Mouse (Mus musculus) liver, embryonic 15.5 days (tissue): Measurements from ENCODE around the gene Gatad2a. TPM values are rescaled to one million over a fixed set of nuclear protein-coding genes. Genes with fewer than 3 reads are reported as not detected.
A peak's percentile ranks its signal among the peaks of the same experiment; 100 is the strongest.
"Not testable (repeated sequence)": the region's sequence is repeated elsewhere in the genome, so short reads cannot be mapped to it uniquely, and the experiment has no call there.

ENCODE experiments used
- ATAC-seq: fragments of 200-750 bp; cut with Nextera tagmentation; 2 replicates; pipeline ENCODE4 v1.8.0; 2017; ENCODE audit warnings: moderate number of reproducible peaks, mild to moderate bottlenecking, moderate library complexity; ENCODE audit not compliant: insufficient read depth
- H3K27ac ChIP-seq: fragments of 300-500 bp; sonication (generic); replicated peaks from 2 replicates; pipeline ENCODE4 v1.5.1; 2015; ENCODE audit warnings: mild to moderate bottlenecking, inconsistent platforms
- H3K27me3 ChIP-seq: fragments of 300-500 bp; sonication (generic); 2 replicates; pipeline ENCODE4 v1.6.1; 2015; ENCODE audit warnings: mild to moderate bottlenecking, inconsistent platforms
- H3K36me3 ChIP-seq: fragments of 300-500 bp; sonication (generic); replicated peaks from 2 replicates; pipeline ENCODE4 v1.6.1; 2015; ENCODE audit warnings: moderate library complexity, mild to moderate bottlenecking, inconsistent platforms
- H3K4me1 ChIP-seq: fragments of 300-500 bp; sonication (generic); replicated peaks from 2 replicates; pipeline ENCODE4 v1.6.1; 2015; ENCODE audit warnings: inconsistent platforms
- H3K4me2 ChIP-seq: fragments of 300-500 bp; sonication (generic); 2 replicates; pipeline ENCODE4 v1.6.1; 2015; ENCODE audit warnings: moderate library complexity, mild to moderate bottlenecking, inconsistent platforms
- H3K4me3 ChIP-seq: fragments of 300-500 bp; sonication (generic); replicated peaks from 2 replicates; pipeline ENCODE4 v1.5.1; 2015; ENCODE audit warnings: mild to moderate bottlenecking, inconsistent platforms
- H3K9ac ChIP-seq: fragments of 300-500 bp; sonication (generic); 2 replicates; pipeline ENCODE4 v1.6.1; 2015; ENCODE audit warnings: moderate library complexity, mild to moderate bottlenecking, inconsistent platforms
- H3K9me3 ChIP-seq: fragments of 300-500 bp; sonication (generic); replicated peaks from 2 replicates; pipeline ENCODE4 v1.6.1; 2016; ENCODE audit warnings: inconsistent platforms
- WGBS: fragments of 180-500 bp; shearing (Covaris S2); methylation state at CpG from one replicate; pipeline ENCODE4 v1.1.7; 2015; ENCODE audit warnings: mixed read lengths; ENCODE audit not compliant: insufficient replicate concordance; 5-methylcytosine and 5-hydroxymethylcytosine counted together
- polyA plus RNA-seq: library from polyadenylated mRNA; unstranded; fragments of >200 nt; fragmentation: Nextera tagmentation; extraction: Ambion mirVana; gene quantifications from 2 replicates; pipeline ENCODE4 v1.2.1, GENCODE M21; 2015

The Gatad2a gene
- polyA plus RNA-seq, 1 experiment from 2014 or later: 28.0 TPM

DNA sequence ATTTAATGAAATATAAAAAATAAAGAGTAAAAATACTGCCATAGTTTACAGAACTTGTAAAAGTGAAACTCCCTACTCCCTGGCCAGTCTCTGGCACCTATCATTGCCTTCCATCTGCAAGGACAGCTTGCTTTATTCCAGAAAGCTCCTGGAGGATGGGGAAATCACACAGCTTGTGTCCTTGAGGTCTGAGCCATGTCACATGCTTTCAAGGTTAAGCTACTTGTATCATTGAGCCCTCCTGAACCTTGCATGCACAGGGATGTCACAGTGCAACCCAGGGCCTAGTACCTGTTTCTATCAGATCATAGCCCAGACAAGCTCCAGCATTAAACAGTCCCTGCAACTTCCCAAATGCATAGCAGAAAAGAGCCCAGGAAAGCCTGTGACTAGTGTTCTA is 36.9 kb downstream of the Gatad2a start:
- H3K27ac ChIP-seq: no peak overlapping the region
- no peak overlapping the region for H3K9ac ChIP-seq
- no peaks in the 10 kb centered on the region for H3K9me3 ChIP-seq
- H3K4me2 ChIP-seq: no peak overlapping the region
- H3K36me3 ChIP-seq: peaks cover 10% of the 10 kb centered on the region; the same call in 1 of the 2 replicates
- H3K4me1 ChIP-seq: peaks cover 51% of the 10 kb centered on the region
- no peak overlapping the region for H3K4me3 ChIP-seq
- H3K27me3 ChIP-seq: no peaks in the 10 kb centered on the region
- no peak for ATAC-seq

DNA sequence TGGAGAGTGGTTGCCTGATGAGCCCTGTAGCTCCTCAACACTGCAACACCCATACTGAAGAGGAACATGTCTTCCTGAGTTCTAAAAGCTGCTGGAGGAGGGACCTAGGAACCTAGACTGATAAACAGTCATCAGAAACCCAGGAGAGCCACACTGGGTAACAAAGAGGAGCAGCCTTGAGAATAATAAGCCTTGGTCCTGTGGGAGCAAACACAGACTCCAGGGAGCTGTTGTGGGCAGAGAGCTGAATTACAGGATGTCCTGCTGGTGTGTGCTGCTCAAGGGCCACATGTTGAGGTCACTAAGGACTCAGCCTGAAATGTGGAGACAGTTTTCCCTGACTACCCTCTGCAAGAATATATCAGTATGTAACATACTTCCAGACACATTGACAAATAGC is 38.3 kb downstream of the Gatad2a start:
- Histone ChIP-seq H3K4me2 (no peak overlapping the region), H3K27ac (0 out of 2 replicates have a peak overlapping the region, but pooled peaks have one; percentile 17), H3K9ac (no peak overlapping the region), H3K27me3 (no peaks in the 10 kb centered on the region), H3K4me3 (no peak overlapping the region), H3K4me1 (peaks cover 64% of the 10 kb centered on the region), H3K9me3 (no peaks in the 10 kb centered on the region), H3K36me3 (peaks cover 7% of the 10 kb centered on the region; the same call in 1 of the 2 replicates)
- ATAC-seq: no peak

DNA sequence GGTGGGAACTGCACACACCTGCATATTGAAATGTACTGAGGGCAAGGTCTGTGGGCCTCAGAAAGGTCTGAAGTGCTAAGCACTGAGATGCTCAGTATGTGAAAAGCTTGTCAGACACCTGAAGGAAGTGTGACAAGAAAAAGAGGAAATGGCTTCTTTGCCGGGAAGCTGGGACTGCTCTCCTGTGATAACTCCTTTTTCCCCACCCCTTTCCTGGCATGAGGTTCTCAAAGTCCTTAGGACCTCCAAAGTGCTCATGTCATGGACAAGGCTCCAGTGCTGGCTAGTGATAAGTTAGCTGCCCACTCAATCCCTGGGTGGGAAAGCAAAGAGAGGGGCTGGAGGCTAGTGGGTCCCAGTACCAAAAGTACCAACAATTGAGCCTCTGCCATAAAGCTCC is 38.8 kb downstream of the Gatad2a start:
- Histone ChIP-seq H3K9ac (no peak overlapping the region), H3K36me3 (peaks cover 2% of the 10 kb centered on the region; the same call in 1 of the 2 replicates), H3K27me3 (no peaks in the 10 kb centered on the region), H3K9me3 (no peaks in the 10 kb centered on the region), H3K27ac (0 out of 2 replicates have a peak overlapping the region, but pooled peaks have one; percentile 17), H3K4me1 (peaks cover 64% of the 10 kb centered on the region), H3K4me2 (no peak overlapping the region), H3K4me3 (no peak overlapping the region)
- 22% methylated on average over 1 of the region's 1 CpGs for WGBS
- no peak for ATAC-seq

DNA sequence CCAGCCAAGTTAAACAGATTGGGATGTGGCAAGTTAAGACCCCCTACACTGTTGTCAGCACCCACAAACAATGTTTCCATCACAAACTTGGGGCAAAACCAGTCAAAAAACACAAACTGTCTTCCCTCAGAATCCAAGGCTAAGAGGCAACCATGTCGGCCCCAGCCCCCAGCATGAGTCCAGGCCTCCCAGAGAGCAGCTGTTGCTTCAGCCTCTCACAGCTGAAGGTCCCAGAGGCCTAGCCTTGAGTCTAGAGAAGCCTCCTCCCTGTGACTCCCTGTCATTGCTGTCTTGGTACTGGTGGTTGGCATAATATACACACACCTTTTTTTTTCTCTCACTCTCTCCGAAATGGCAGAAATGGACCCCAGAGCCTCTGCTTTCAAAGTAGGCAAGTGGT is 39.5 kb downstream of the Gatad2a start:
- Histone ChIP-seq H3K27me3 (no peaks in the 10 kb centered on the region), H3K9me3 (no peaks in the 10 kb centered on the region), H3K36me3 (0 out of 2 replicates have a peak, but pooled peaks cover 2% of the 10 kb centered on the region), H3K9ac (no peak overlapping the region), H3K4me1 (peaks cover 64% of the 10 kb centered on the region), H3K4me3 (no peak overlapping the region), H3K27ac (no peak overlapping the region), H3K4me2 (no peak overlapping the region)
- no peak for ATAC-seq
- 69% methylated on average over 2 of the region's 2 CpGs for WGBS

DNA sequence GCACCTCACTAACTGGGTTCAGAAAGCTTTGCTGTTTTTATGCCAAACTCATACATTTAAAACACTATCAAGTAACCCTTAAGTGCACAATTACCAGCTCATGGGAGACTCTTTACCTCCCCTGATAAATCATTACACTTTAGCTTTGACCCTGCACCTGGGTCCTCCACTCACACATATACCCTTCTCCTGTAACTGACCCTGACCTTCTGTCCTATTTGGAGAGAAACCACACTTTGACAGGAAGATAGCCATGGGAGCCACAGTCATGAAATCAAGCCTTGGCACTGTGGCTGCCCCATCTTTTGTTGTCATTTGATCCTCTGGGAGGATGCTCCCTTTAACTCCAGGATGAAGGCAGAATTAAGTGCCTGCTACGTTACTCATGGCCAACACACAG is 41.5 kb downstream of the Gatad2a start:
- no peak for ATAC-seq

DNA sequence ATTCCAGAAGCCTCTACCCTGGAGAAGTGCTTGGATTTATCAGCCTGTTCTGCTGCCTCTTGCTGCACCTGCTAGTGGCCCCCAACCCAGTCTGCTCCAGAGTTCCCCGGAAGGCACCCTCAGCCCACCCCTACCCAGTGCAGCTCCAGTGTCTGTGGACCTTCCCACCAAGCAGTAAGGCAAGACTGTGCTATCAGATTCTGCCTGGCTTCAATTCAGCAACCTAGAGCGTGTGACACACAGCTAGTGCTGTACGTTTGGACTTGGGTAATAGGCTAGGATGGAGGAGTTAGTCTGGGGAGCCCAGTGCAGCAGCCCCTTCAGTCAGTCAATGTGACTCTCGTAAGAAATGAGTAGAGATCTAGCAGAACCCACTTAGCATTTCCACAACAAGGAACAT is 42.0 kb downstream of the Gatad2a start:
- Histone ChIP-seq H3K27me3 (no peaks in the 10 kb centered on the region), H3K9ac (no peak overlapping the region), H3K36me3 (peaks cover 17% of the 10 kb centered on the region), H3K9me3 (no peaks in the 10 kb centered on the region), H3K4me1 (peaks cover 74% of the 10 kb centered on the region), H3K27ac (no peak overlapping the region), H3K4me3 (no peak overlapping the region), H3K4me2 (no peak overlapping the region)
- ATAC-seq: no peak
- 57% methylated on average over 4 of the region's 4 CpGs for WGBS

More for the DNA sequence above, 41.5 kb downstream of the Gatad2a start:
- Histone ChIP-seq H3K27me3 (no peaks in the 10 kb centered on the region), H3K4me1 (peaks cover 74% of the 10 kb centered on the region), H3K36me3 (peaks cover 12% of the 10 kb centered on the region; the same call in 1 of the 2 replicates), H3K4me3 (no peak overlapping the region), H3K9ac (no peak overlapping the region), H3K4me2 (no peak overlapping the region), H3K9me3 (no peaks in the 10 kb centered on the region), H3K27ac (no peak overlapping the region; the same call in 1 of the 2 replicates)
- WGBS: 79% methylated on average over 1 of the region's 1 CpGs

DNA sequence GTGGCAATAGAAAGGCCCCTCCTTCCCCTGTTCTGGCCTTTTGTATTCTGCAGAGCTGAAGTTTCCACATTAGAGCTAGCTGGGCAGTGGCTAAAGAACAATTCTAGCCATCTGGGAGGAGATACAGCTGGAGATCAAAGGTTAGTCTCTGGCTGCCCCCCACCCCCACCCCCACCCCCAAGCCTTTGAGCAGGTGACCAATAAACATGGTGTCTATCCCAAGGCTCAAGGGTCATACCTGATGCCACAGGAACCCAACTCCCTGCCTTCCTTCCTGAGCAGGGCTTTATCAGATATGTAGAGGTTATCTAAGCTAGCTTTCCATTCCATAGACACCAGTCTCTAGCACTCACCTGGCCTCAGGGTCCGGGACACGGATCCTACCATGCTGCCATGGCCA is 45.9 kb downstream of the Gatad2a start:
- no peak overlapping the region for H3K9ac ChIP-seq
- H3K36me3 ChIP-seq: peaks cover 45% of the 10 kb centered on the region
- H3K27ac ChIP-seq: peak overlapping the region; percentile 53
- H3K27me3 ChIP-seq: no peaks in the 10 kb centered on the region
- 84% methylated on average over 2 of the region's 2 CpGs for WGBS
- no peaks in the 10 kb centered on the region for H3K9me3 ChIP-seq
- peaks cover 43% of the 10 kb centered on the region for H3K4me1 ChIP-seq
- H3K4me2 ChIP-seq: no peak overlapping the region
- peak; percentile 46; the same call in 1 of the 2 replicates for ATAC-seq
- H3K4me3 ChIP-seq: no peak overlapping the region

DNA sequence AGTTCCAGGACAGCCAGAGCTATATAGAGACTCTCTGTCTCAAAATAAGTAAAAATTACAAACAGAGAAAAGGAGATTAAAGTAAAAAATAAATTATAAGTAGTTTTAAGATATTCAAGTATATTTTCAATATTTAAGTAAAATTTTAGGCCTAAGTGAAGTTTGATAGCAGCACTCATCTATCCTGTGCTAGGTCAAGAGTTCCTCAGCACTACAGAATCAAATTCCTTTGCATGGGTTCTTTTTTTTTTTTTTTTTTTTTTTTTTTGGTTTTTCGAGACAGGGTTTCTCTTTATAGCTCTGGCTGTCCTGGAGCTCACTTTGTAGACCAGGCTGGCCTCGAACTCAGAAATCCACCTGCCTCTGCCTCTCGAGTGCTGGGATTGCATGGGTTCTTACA is 53.7 kb downstream of the Gatad2a start:
- ATAC-seq, H3K27ac ChIP-seq: not testable (repeated sequence)
- peaks cover 57% of the 10 kb centered on the region for H3K4me1 ChIP-seq

DNA sequence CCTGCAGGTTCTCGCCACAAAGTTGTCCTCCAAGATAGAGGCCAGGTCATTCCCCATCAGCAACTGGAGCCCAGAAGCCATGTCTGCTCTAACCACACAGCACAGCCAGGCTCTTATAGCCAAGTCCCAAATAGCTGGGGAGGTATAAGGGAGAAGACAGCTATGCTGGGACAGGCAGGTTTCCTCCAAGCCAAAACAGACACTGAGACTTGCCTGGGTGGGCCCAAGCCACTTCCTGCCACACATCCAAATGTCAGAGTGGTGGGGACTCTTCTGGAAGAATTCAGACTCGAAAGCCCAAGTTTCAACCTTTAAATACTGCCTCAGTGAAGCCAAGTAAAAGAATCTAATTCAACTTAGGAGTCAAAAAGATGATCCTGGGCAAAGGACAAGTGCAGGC is 55.8 kb downstream of the Gatad2a start:
- no peaks in the 10 kb centered on the region for H3K27me3 ChIP-seq
- 42% methylated on average over 2 of the region's 2 CpGs for WGBS
- H3K36me3 ChIP-seq: peaks cover 15% of the 10 kb centered on the region
- H3K27ac ChIP-seq: peak overlapping the region; percentile 38
- no peaks in the 10 kb centered on the region for H3K9me3 ChIP-seq
- no peak overlapping the region for H3K4me3 ChIP-seq
- H3K9ac ChIP-seq: no peak overlapping the region
- H3K4me2 ChIP-seq: no peak overlapping the region
- H3K4me1 ChIP-seq: peaks cover 76% of the 10 kb centered on the region
- no peak for ATAC-seq

More for the DNA sequence above, 53.7 kb downstream of the Gatad2a start:
- not testable (repeated sequence) for H3K4me3 ChIP-seq, H3K27me3 ChIP-seq, H3K9ac ChIP-seq, H3K9me3 ChIP-seq, H3K4me2 ChIP-seq
- H3K36me3 ChIP-seq: peaks cover 21% of the 10 kb centered on the region
- WGBS: 62% methylated on average over 3 of the region's 3 CpGs

DNA sequence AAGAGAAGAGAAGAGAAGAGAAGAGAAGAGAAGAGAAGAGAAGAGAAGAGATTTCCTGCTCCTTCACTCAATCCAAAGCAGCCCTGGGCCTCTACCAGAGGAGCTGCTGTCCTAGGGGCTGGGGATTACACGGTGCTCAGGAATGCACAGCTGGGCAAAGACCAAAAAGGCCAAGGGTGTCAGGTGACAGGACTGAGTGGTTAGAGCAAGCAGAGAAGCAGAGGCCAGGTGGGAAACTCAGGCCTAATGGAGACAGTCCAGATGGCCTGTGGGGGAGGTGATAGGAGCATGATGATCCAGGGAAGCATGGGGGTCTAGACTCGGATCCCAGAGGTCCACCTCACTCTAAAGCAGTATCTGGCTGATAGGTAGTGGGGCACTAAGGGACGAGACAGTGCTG is 56.6 kb downstream of the Gatad2a start:
- Histone ChIP-seq H3K36me3 (peaks cover 22% of the 10 kb centered on the region), H3K4me1 (peaks cover 73% of the 10 kb centered on the region), H3K27me3 (no peaks in the 10 kb centered on the region), H3K27ac (peak overlapping the region; percentile 38), H3K4me3 (no peak overlapping the region), H3K9me3 (no peaks in the 10 kb centered on the region), H3K4me2 (no peak overlapping the region), H3K9ac (no peak overlapping the region)
- ATAC-seq: peak; percentile 56; the same call in 1 of the 2 replicates
- whole genome bisulfite sequencing: 26% methylated on average over 3 of the region's 3 CpGs

DNA sequence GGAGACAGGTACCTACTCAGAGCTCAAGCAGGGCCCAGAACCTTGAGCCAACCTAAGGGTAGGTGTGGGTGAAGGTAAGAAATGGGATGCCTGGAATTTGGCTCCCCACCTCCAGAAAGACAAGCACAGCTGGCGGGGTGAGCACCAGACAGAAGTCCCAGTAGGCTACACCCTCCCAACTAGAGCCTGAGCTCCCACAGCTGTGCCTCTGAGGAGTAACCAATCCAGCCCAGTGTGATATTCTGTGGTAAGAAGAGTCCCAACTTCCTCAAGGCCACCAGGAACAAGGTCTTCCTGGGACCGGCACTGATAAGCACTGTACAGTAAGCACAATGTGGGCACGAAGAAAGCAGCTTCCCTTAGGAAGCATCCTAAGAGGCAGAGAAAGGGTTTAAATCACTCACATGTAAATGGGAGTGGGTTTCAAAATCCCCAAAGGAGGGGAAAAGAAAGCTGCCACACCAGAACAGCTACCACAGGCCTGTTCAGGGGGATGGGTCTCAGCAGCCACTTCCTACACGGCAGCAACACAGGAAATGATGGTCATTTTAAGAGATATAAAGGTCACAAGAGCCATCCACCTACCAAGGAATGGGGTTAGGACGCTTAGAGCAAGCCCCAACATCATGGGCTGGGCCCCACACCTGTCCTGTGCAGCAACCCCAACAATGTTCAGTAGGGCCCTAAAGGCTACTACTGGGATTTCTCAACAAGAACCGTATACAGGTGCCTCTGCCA is 57.8 kb downstream of the Gatad2a start:
- no peak for ATAC-seq
- WGBS: 28% methylated on average over 6 of the region's 6 CpGs
- Histone ChIP-seq H3K27ac (0 out of 2 replicates have a peak overlapping the region, but pooled peaks have one; percentile 19), H3K4me2 (no peak overlapping the region), H3K4me3 (no peak overlapping the region), H3K9ac (no peak overlapping the region), H3K4me1 (peaks cover 77% of the 10 kb centered on the region), H3K9me3 (no peaks in the 10 kb centered on the region), H3K36me3 (peaks cover 34% of the 10 kb centered on the region), H3K27me3 (no peaks in the 10 kb centered on the region)
